ENCODE assay signal across 8 mouse cellular contexts in the genomic region with DNA sequence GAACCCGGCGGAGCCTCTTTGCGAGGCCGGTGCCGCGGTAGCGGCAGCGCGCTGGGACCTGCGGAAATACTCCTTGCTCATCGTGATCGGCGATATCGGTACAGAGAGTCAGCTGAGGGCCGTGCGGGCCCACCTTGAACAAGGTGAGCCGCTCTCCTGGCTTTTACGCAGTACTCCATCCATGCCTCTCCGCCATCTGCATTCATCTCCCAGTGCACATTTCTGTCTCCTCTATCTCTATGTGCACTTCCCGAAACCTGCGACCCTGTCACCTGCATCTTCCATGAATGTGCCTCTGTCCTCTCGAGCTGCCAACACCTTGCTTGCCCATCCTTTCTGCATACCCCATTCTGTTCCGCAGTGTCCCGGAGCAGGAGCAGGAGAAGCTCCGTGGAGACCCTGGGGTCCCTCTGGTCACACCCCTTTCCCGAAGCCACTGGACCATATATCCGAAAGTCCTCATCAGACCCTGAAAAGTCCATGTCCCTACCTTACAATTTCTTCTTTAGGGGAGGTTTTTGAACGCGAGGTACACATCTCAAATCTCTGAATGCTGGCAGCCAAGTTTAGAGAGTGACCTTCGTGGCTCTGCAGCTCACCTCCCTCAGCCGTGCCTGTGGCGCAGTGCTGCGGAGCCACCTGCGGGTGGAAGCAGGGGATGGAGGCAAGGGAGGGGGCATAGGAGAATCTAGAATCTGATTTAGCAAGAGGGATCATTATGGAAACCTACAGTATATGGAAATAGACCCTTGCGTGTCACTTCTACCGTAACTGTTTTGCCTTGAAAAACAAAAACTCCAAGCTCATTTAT. TPM values are rescaled to one million over a fixed set of nuclear protein-coding genes. Genes with fewer than 3 reads are reported as not detected.
DNase-seq lines count a peak whose midpoint lies in the region; ATAC-seq and TF ChIP-seq lines count a peak whose summit lies in the region.

No protein-coding gene starts in this region.

- TF ChIP-seq CTCF in kidney, adult 2 months (conservative IDR thresholded peaks at IDR 0.05; ENCODE audit: insufficient read depth, insufficient read length, low read depth, low read length): no peak
- peak in 1 of 3 experiments; percentile 20; a peak in 2 of 6 replicates for TF ChIP-seq CTCF in MEL (IDR thresholded peaks at IDR 0.05 in 2 of 3, conservative IDR thresholded peaks at IDR 0.05 in 1 of 3; ENCODE audit: control insufficient read depth in 1 of 3, insufficient read depth in 1 of 3, low read depth in 2 of 3, low read length in 3 of 3, poor library complexity in 1 of 3, severe bottlenecking in 1 of 3)

- H3K36me3 ChIP-seq in kidney, adult 2 months (ENCODE audit: control insufficient read depth, insufficient read depth, low read length): no peaks in the 10 kb centered on the region
- H3K36me3 ChIP-seq in MEL (ENCODE audit: control insufficient read depth in 1 of 2, insufficient read depth in 2 of 2, low read length in 2 of 2): peaks cover 0 to 3% of the 10 kb centered on the region in 2 experiments; a peak in 2 of 4 replicates
- no peaks in the 10 kb centered on the region for H3K36me3 ChIP-seq in embryonic facial prominence, embryonic 13.5 days
- H3K36me3 ChIP-seq in limb, embryonic 11.5 days (ENCODE audit: control insufficient read depth, insufficient read depth, low read length): no peaks in the 10 kb centered on the region
- H3K36me3 ChIP-seq in stomach, embryonic 14.5 days (ENCODE audit: control insufficient read depth, insufficient read depth, low read length): no peaks in the 10 kb centered on the region

- no peak for TF ChIP-seq POLR2A in kidney, adult 2 months (IDR thresholded peaks at IDR 0.05; ENCODE audit: low read depth, low read length)
- TF ChIP-seq POLR2A in MEL (IDR thresholded peaks at IDR 0.05; ENCODE audit: control insufficient read depth in 1 of 2, insufficient read depth in 1 of 2, low read depth in 1 of 2, low read length in 2 of 2, poor library complexity in 1 of 2): no peak

- WGBS in kidney, adult 2 months: 7% methylated on average over 36 of the region's 36 CpGs
- 4% methylated on average over 36 of the region's 36 CpGs for WGBS in embryonic facial prominence, embryonic 13.5 days
- 4% methylated on average over 36 of the region's 36 CpGs for WGBS in limb, embryonic 11.5 days
- WGBS in stomach, embryonic 14.5 days: 5% methylated on average over 36 of the region's 36 CpGs

- peak overlapping the region; percentile 90 for H3K4me2 ChIP-seq in embryonic facial prominence, embryonic 13.5 days
- H3K4me2 ChIP-seq in limb, embryonic 11.5 days (ENCODE audit: low read depth, severe bottlenecking): peak overlapping the region; percentile 54
- peak overlapping the region; percentile 72 for H3K4me2 ChIP-seq in stomach, embryonic 14.5 days (replicated peaks; ENCODE audit: low read depth, low read length)

- no peak for DNase-seq in kidney, adult 2 months
- no peak for DNase-seq in kidney, postnatal 25 days
- DNase-seq in MEL (ENCODE audit: low read depth, low spot score): no peak
- DNase-seq in limb, embryonic 11.5 days (ENCODE audit: low spot score): no peak
- no peak for DNase-seq in gastrocnemius, postnatal 10 days
- no peak for DNase-seq in urinary bladder, adult 2 months (ENCODE audit: low spot score)

- ATAC-seq in embryonic facial prominence, embryonic 13.5 days (ENCODE audit: insufficient number of reproducible peaks, insufficient read depth, low FRiP score, low TSS enrichment, low read depth): peak; percentile 22; the same call in 1 of the 2 replicates
- peak; percentile 65 for ATAC-seq in limb, embryonic 11.5 days (ENCODE audit: insufficient number of reproducible peaks, low FRiP score, low TSS enrichment, low read depth)
- ATAC-seq in stomach, embryonic 14.5 days (ENCODE audit: insufficient number of reproducible peaks, insufficient read depth, low FRiP score, low read depth): peak; percentile 7; the same call in 1 of the 2 replicates

- H3K27me3 ChIP-seq in kidney, adult 2 months (replicated peaks; ENCODE audit: control insufficient read depth, insufficient read depth, low read length): no peaks in the 10 kb centered on the region
- peaks cover 0 to 3% of the 10 kb centered on the region in 2 experiments; a peak in 2 of 4 replicates for H3K27me3 ChIP-seq in MEL (ENCODE audit: control insufficient read depth in 1 of 2, insufficient read depth in 2 of 2, low read length in 2 of 2)
- H3K27me3 ChIP-seq in embryonic facial prominence, embryonic 13.5 days: peaks cover 32% of the 10 kb centered on the region
- 0 out of 2 replicates have a peak, but pooled peaks cover 3% of the 10 kb centered on the region for H3K27me3 ChIP-seq in limb, embryonic 11.5 days (ENCODE audit: control insufficient read depth, insufficient read depth, low read length)
- 0 out of 2 replicates have a peak, but pooled peaks cover 2% of the 10 kb centered on the region for H3K27me3 ChIP-seq in stomach, embryonic 14.5 days (ENCODE audit: control insufficient read depth, insufficient read depth, low read length)

- no peaks in the 10 kb centered on the region for H3K9me3 ChIP-seq in MEL (replicated peaks; ENCODE audit: insufficient read depth, low read length)
- H3K9me3 ChIP-seq in embryonic facial prominence, embryonic 13.5 days: no peaks in the 10 kb centered on the region
- H3K9me3 ChIP-seq in limb, embryonic 11.5 days (ENCODE audit: control insufficient read depth, low read length): no peaks in the 10 kb centered on the region
- no peaks in the 10 kb centered on the region for H3K9me3 ChIP-seq in stomach, embryonic 14.5 days (ENCODE audit: control insufficient read depth, low read depth, low read length)

- peaks cover 5% of the 10 kb centered on the region; the same call in 1 of the 2 replicates for H3K4me1 ChIP-seq in kidney, adult 2 months (ENCODE audit: control insufficient read depth, insufficient read depth, low read length)
- peaks cover 3 to 10% of the 10 kb centered on the region in 2 experiments; a peak in 3 of 4 replicates for H3K4me1 ChIP-seq in MEL (ENCODE audit: control insufficient read depth in 1 of 2, insufficient read depth in 2 of 2, low read length in 2 of 2)
- peaks cover 19% of the 10 kb centered on the region for H3K4me1 ChIP-seq in embryonic facial prominence, embryonic 13.5 days
- H3K4me1 ChIP-seq in limb, embryonic 11.5 days (ENCODE audit: control insufficient read depth, insufficient read depth, low read length): peaks cover 11% of the 10 kb centered on the region
- H3K4me1 ChIP-seq in stomach, embryonic 14.5 days (ENCODE audit: control insufficient read depth, insufficient read depth, low read length): peaks cover 15% of the 10 kb centered on the region; the same call in 1 of the 2 replicates

- H3K4me3 ChIP-seq in kidney, adult 2 months (ENCODE audit: insufficient read depth, low read depth, low read length): peak overlapping the region; percentile 73
- H3K4me3 ChIP-seq in MEL (ENCODE audit: control insufficient read depth in 1 of 2, insufficient read depth in 1 of 2, low read depth in 2 of 2, low read length in 2 of 2): peak overlapping the region; percentile 25 to 53
- peak overlapping the region; percentile 56 for H3K4me3 ChIP-seq in embryonic facial prominence, embryonic 13.5 days
- peak overlapping the region; percentile 46 for H3K4me3 ChIP-seq in limb, embryonic 11.5 days (ENCODE audit: low read depth, low read length)
- H3K4me3 ChIP-seq in stomach, embryonic 14.5 days (ENCODE audit: low read depth, low read length): peak overlapping the region; percentile 48

- no peak for TF ChIP-seq EP300 in MEL (IDR thresholded peaks at IDR 0.05; ENCODE audit: low read depth in 1 of 2, low read length in 2 of 2)

- TF ChIP-seq RAD21 in MEL (IDR thresholded peaks at IDR 0.05; ENCODE audit: low read depth, low read length): no peak

- no peaks in the 10 kb centered on the region for H3K79me2 ChIP-seq in MEL (ENCODE audit: control insufficient read depth, insufficient read depth, low read length, poor library complexity)

- no peak overlapping the region for H3K27ac ChIP-seq in kidney, adult 2 months (ENCODE audit: insufficient read depth, low read depth, low read length)
- no peak overlapping the region for H3K27ac ChIP-seq in MEL (ENCODE audit: control insufficient read depth, low read depth, low read length)
- no peak overlapping the region for H3K27ac ChIP-seq in embryonic facial prominence, embryonic 13.5 days
- no peak overlapping the region for H3K27ac ChIP-seq in limb, embryonic 11.5 days (replicated peaks; ENCODE audit: low read depth, low read length)
- no peak overlapping the region for H3K27ac ChIP-seq in stomach, embryonic 14.5 days (ENCODE audit: low read length)

- peak overlapping the region; percentile 41 for H3K9ac ChIP-seq in MEL (ENCODE audit: control insufficient read depth, low read depth, low read length, poor library complexity, severe bottlenecking)
- peak overlapping the region; percentile 51; the same call in 1 of the 2 replicates for H3K9ac ChIP-seq in embryonic facial prominence, embryonic 13.5 days
- no peak overlapping the region for H3K9ac ChIP-seq in limb, embryonic 11.5 days (ENCODE audit: low read length)
- H3K9ac ChIP-seq in stomach, embryonic 14.5 days (replicated peaks; ENCODE audit: low read depth, low read length): no peak overlapping the region; the same call in 1 of the 2 replicates

RNA-seq across cellular contexts. Expression of gene Map1a, which starts 0.5 kb away (rescaled TPM):
- polyA plus RNA-seq in kidney, adult 2 months (2012; rRNA removed): 1.1 and 1.3 TPM in 2 replicates
- total RNA-seq in MEL (2012; rRNA removed): 0.77 and 2.6 TPM in 2 replicates
- 1 to 10 TPM in 1 of 2 experiments, not detected in 1; 9.4 TPM for polyA plus RNA-seq in MEL (2012; ENCODE audit: insufficient read depth in 1 of 2, insufficient read length in 2 of 2, low read depth in 1 of 2, low replicate concordance in 2 of 2, missing spikeins in 1 of 2)
- polyA plus RNA-seq in embryonic facial prominence, embryonic 13.5 days (2015; fragmentation: Nextera tagmentation; extraction: Ambion mirVana): 4.3 and 4.8 TPM in 2 replicates
- 2.9 and 3.6 TPM in 2 replicates for polyA plus RNA-seq in limb, embryonic 11.5 days (2014; fragmentation: Nextera tagmentation; extraction: Ambion mirVana)
- polyA plus RNA-seq in stomach, embryonic 14.5 days (2014; fragmentation: Nextera tagmentation; extraction: Ambion mirVana): 10.4 and 16.1 TPM in 2 replicates
- 10 to 100 TPM in 1 of 2 experiments, 1 to 10 TPM in 1; 9.3 to 11.7 TPM for total RNA-seq in gastrocnemius, postnatal 10 days (2021)
- 7.5 and 15.9 TPM in 2 replicates for polyA plus RNA-seq in urinary bladder, adult 2 months (2012; rRNA removed)

RNA-seq across cellular contexts. Expression of gene Trp53bp1, which starts 18.7 kb away (rescaled TPM):
- polyA plus RNA-seq in kidney, adult 2 months (2012; rRNA removed): 16.3 and 18.5 TPM in 2 replicates
- 13.4 and 16.6 TPM in 2 replicates for total RNA-seq in MEL (2012; rRNA removed)
- polyA plus RNA-seq in MEL (2012; ENCODE audit: insufficient read depth in 1 of 2, insufficient read length in 2 of 2, low read depth in 1 of 2, low replicate concordance in 2 of 2, missing spikeins in 1 of 2): 100 to 1,000 TPM in 1 of 2 experiments, 10 to 100 TPM in 1; 37.3 to 160 TPM
- polyA plus RNA-seq in embryonic facial prominence, embryonic 13.5 days (2015; fragmentation: Nextera tagmentation; extraction: Ambion mirVana): 95.8 and 96.5 TPM in 2 replicates
- 104 TPM in 2 replicates for polyA plus RNA-seq in limb, embryonic 11.5 days (2014; fragmentation: Nextera tagmentation; extraction: Ambion mirVana)
- polyA plus RNA-seq in stomach, embryonic 14.5 days (2014; fragmentation: Nextera tagmentation; extraction: Ambion mirVana): 71.2 and 86.0 TPM in 2 replicates
- 10 to 100 TPM; 20.4 to 26.7 TPM for total RNA-seq in gastrocnemius, postnatal 10 days (2021)
- polyA plus RNA-seq in urinary bladder, adult 2 months (2012; rRNA removed): 41.6 and 41.7 TPM in 2 replicates

Comparison
In these comparisons a context has a peak if more than half of its experiments do, and no peak if none do; other contexts are left out.
1. H3K9ac ChIP-seq: peak in MEL (single experiment) and embryonic facial prominence, embryonic 13.5 days (single experiment); none in limb, embryonic 11.5 days (single experiment) and stomach, embryonic 14.5 days (single experiment).
2. ATAC-seq: peak in every context shown above with its lines; median percentile 65 in limb, embryonic 11.5 days; 22 in embryonic facial prominence, embryonic 13.5 days; 7 in stomach, embryonic 14.5 days.
3. Peak in every context shown above with its lines, with median percentiles within 50 percentile points of each other: H3K4me3 ChIP-seq and H3K4me2 ChIP-seq.